Mouse (Mus musculus) kidney, adult 2 months (tissue): ENCODE data around the gene Tubd1. TPM values are rescaled to one million over a fixed set of nuclear protein-coding genes. Genes with fewer than 3 reads are reported as not detected.

Experiments used
- DNase-seq: peaks from one replicate; pipeline ENCODE4 v3.0.0; 2021
- H3K27ac ChIP-seq: fragments of 200-500 bp; 2 replicates; pipeline ENCODE4 v1.5.1; 2012; ENCODE audit warnings: low read depth, low read length, control low read depth, inconsistent platforms; ENCODE audit not compliant: insufficient read depth
- H3K27me3 ChIP-seq: fragments of 200-500 bp; replicated peaks from 2 replicates; pipeline ENCODE4 v1.6.1; 2012; ENCODE audit warnings: mild to moderate bottlenecking, moderate library complexity, low read length, inconsistent platforms; ENCODE audit not compliant: control insufficient read depth, insufficient read depth
- H3K36me3 ChIP-seq: fragments of 200-500 bp; 2 replicates; pipeline ENCODE4 v1.6.1; 2012; ENCODE audit warnings: mild to moderate bottlenecking, moderate library complexity, low read length, inconsistent platforms; ENCODE audit not compliant: control insufficient read depth, insufficient read depth
- H3K4me1 ChIP-seq: fragments of 200-500 bp; 2 replicates; pipeline ENCODE4 v1.6.1; 2011; ENCODE audit warnings: low read length; ENCODE audit not compliant: control insufficient read depth, insufficient read depth
- H3K4me3 ChIP-seq: fragments of 200-500 bp; 2 replicates; pipeline ENCODE4 v1.5.1; 2011; ENCODE audit warnings: mild to moderate bottlenecking, low read depth, low read length, control low read depth; ENCODE audit not compliant: insufficient read depth
- CTCF ChIP-seq: fragments of 200-500 bp; conservative IDR thresholded peaks from 2 replicates; pipeline ENCODE4 v1.5.1; 2011; ENCODE audit warnings: low read depth, mild to moderate bottlenecking, control low read depth, low read length, moderate library complexity, mixed read lengths; ENCODE audit not compliant: insufficient read depth, insufficient read length
- POLR2A ChIP-seq: fragments of 200-500 bp; IDR thresholded peaks from one replicate; pipeline ENCODE4 v1.6.1; 2011; ENCODE audit warnings: low read depth, low read length, control low read depth
- WGBS: fragments of 180-500 bp; shearing (Covaris S2); methylation state at CpG from one replicate; pipeline ENCODE4 v1.1.7; 2018; 5-methylcytosine and 5-hydroxymethylcytosine counted together
- polyA plus RNA-seq: library from polyadenylated mRNA; depleted of rRNA; stranded (reverse); fragments of >200 nt; gene quantifications from 2 replicates; pipeline ENCODE4 v1.2.3, GENCODE M21; 2012

Tubd1 gene
- polyA plus RNA-seq, 1 experiment = 2.8 TPM

- no peak overlapping the region for H3K4me3 ChIP-seq
- no peaks in the 10 kb centered on the region for H3K4me1 ChIP-seq
- TF ChIP-seq CTCF = no peak
- TF ChIP-seq POLR2A = no peak
- 95% methylated on average over 6 of the region's 6 CpGs for WGBS
- no peak for DNase-seq
- H3K27ac ChIP-seq = no peak overlapping the region
- no peaks in the 10 kb centered on the region for H3K27me3 ChIP-seq
- no peaks in the 10 kb centered on the region; the same call in none of the 2 replicates for H3K36me3 ChIP-seq
Measured at GRCm38 (mm10) chr11:86553525-86553924, 8.7 kb downstream of the Tubd1 start.

- Histone ChIP-seq H3K27ac (no peak overlapping the region), H3K4me3 (no peak overlapping the region), H3K36me3 (no peaks in the 10 kb centered on the region; the same call in none of the 2 replicates), H3K4me1 (no peaks in the 10 kb centered on the region), H3K27me3 (no peaks in the 10 kb centered on the region)
- DNase-seq = no peak
- 72% methylated on average over 4 of the region's 4 CpGs for WGBS
- TF ChIP-seq POLR2A (no peak), CTCF (no peak)
Measured at GRCm38 (mm10) chr11:86558258-86558657, 13.5 kb downstream of the Tubd1 start.

GRCm38 (mm10) chr11:86568425-86568824 is 23.6 kb downstream of the Tubd1 start:
- 41% methylated on average over 3 of the region's 3 CpGs for WGBS
- no peak overlapping the region for H3K27ac ChIP-seq
- DNase-seq = peak; percentile 67
- no peaks in the 10 kb centered on the region for H3K27me3 ChIP-seq
- H3K4me1 ChIP-seq = peaks cover 13% of the 10 kb centered on the region; the same call in 1 of the 2 replicates
- H3K4me3 ChIP-seq = no peak overlapping the region
- TF ChIP-seq CTCF = peak; percentile 43
- no peak for TF ChIP-seq POLR2A
- H3K36me3 ChIP-seq = no peaks in the 10 kb centered on the region

- Histone ChIP-seq H3K4me1 (peaks cover 17% of the 10 kb centered on the region; the same call in 1 of the 2 replicates), H3K36me3 (no peaks in the 10 kb centered on the region), H3K4me3 (no peak overlapping the region), H3K27ac (no peak overlapping the region), H3K27me3 (no peaks in the 10 kb centered on the region)
- DNase-seq = peak; percentile 52
- no peak for TF ChIP-seq POLR2A
- TF ChIP-seq CTCF = no peak
- whole genome bisulfite sequencing = 41% methylated on average over 9 of the region's 9 CpGs
Measured at GRCm38 (mm10) chr11:86570261-86570746, 25.5 kb downstream of the Tubd1 start.

GRCm38 (mm10) chr11:86571047-86571855 is 26.5 kb downstream of the Tubd1 start:
- no peaks in the 10 kb centered on the region for H3K36me3 ChIP-seq
- WGBS = 50% methylated on average over 15 of the region's 15 CpGs
- no peak for DNase-seq
- peaks cover 17% of the 10 kb centered on the region; the same call in 1 of the 2 replicates for H3K4me1 ChIP-seq
- TF ChIP-seq POLR2A = no peak
- TF ChIP-seq CTCF = no peak
- no peak overlapping the region for H3K4me3 ChIP-seq
- H3K27me3 ChIP-seq = no peaks in the 10 kb centered on the region
- H3K27ac ChIP-seq = no peak overlapping the region

GRCm38 (mm10) chr11:86571871-86572270 is 27.1 kb downstream of the Tubd1 start:
- Histone ChIP-seq H3K4me3 (no peak overlapping the region), H3K36me3 (no peaks in the 10 kb centered on the region), H3K27ac (no peak overlapping the region), H3K4me1 (peaks cover 17% of the 10 kb centered on the region; the same call in 1 of the 2 replicates), H3K27me3 (no peaks in the 10 kb centered on the region)
- DNase-seq = no peak
- no peak for TF ChIP-seq POLR2A
- no peak for TF ChIP-seq CTCF
- 81% methylated on average over 4 of the region's 4 CpGs for WGBS

- H3K27me3 ChIP-seq = no peaks in the 10 kb centered on the region
- TF ChIP-seq CTCF = no peak
- TF ChIP-seq POLR2A = no peak
- H3K27ac ChIP-seq = no peak overlapping the region
- no peaks in the 10 kb centered on the region for H3K36me3 ChIP-seq
- peaks cover 18% of the 10 kb centered on the region; the same call in 1 of the 2 replicates for H3K4me1 ChIP-seq
- no peak overlapping the region for H3K4me3 ChIP-seq
- WGBS = 63% methylated on average over 2 of the region's 2 CpGs
- DNase-seq = no peak
Measured at GRCm38 (mm10) chr11:86572623-86573022, 27.8 kb downstream of the Tubd1 start.
